Mouse (Mus musculus) heart, postnatal 0 days (tissue): ENCODE measurements at regions not wholly inside any gene's neighbourhood (a gene's known extent, or its start where the extent isn't known, plus 50 kb on each side); places are given as distances from the start of the nearest gene placed in this dataset.

Experiments
- ATAC-seq: fragments of 200-750 bp; cut with Nextera tagmentation; 2 replicates; pipeline ENCODE4 v1.8.0; 2017; ENCODE audit warnings: low read depth, moderate number of reproducible peaks, moderate library complexity; ENCODE audit not compliant: insufficient read depth
- DNase-seq: peaks from one replicate; pipeline ENCODE4 v3.0.0-alpha.2; 2016; ENCODE audit warnings: low spot score
- H3K27ac ChIP-seq: fragments of 300-500 bp; sonication (generic); 2 replicates; pipeline ENCODE4 v1.5.1; 2014; ENCODE audit warnings: low read depth, mild to moderate bottlenecking
- H3K27me3 ChIP-seq: fragments of 300-500 bp; sonication (generic); 2 replicates; pipeline ENCODE4 v1.6.1; 2014; ENCODE audit warnings: low read length, mixed read lengths; ENCODE audit not compliant: control insufficient read depth, insufficient read depth
- H3K36me3 ChIP-seq: fragments of 300-500 bp; sonication (generic); replicated peaks from 2 replicates; pipeline ENCODE4 v1.6.1; 2014; ENCODE audit warnings: low read length, mixed read lengths; ENCODE audit not compliant: control insufficient read depth, insufficient read depth
- H3K4me1 ChIP-seq: fragments of 300-500 bp; sonication (generic); 2 replicates; pipeline ENCODE4 v1.6.1; 2014; ENCODE audit warnings: antibody characterized with exemption; ENCODE audit not compliant: control insufficient read depth, insufficient read depth
- H3K4me2 ChIP-seq: fragments of 300-500 bp; sonication (generic); 2 replicates; pipeline ENCODE4 v1.6.1; 2014; ENCODE audit warnings: low read depth, mild to moderate bottlenecking, low read length, moderate library complexity
- H3K4me3 ChIP-seq: fragments of 300-500 bp; sonication (generic); 2 replicates; pipeline ENCODE4 v1.5.1; 2014; ENCODE audit warnings: low read depth, low read length
- H3K9ac ChIP-seq: fragments of 300-500 bp; sonication (generic); replicated peaks from 2 replicates; pipeline ENCODE4 v1.6.1; 2014; ENCODE audit warnings: low read depth, low read length, mixed read lengths
- H3K9me3 ChIP-seq: fragments of 300-500 bp; sonication (generic); replicated peaks from 2 replicates; pipeline ENCODE4 v1.6.1; 2016; ENCODE audit warnings: low read length; ENCODE audit not compliant: control insufficient read depth
- CTCF ChIP-seq: IDR thresholded peaks from 2 replicates; pipeline ENCODE4 v1.5.1; 2016; ENCODE audit warnings: antibody characterized with exemption, control low read depth, low read depth
- EP300 ChIP-seq: IDR thresholded peaks from 2 replicates; pipeline ENCODE4 v1.6.1; 2016; ENCODE audit warnings: antibody characterized with exemption, low read depth
- WGBS: fragments of 180-500 bp; shearing (Covaris S2); extraction: QIAGEN DNeasy Blood & Tissue Kit; methylation state at CpG from one replicate; pipeline ENCODE4 v1.1.7; 2014; 5-methylcytosine and 5-hydroxymethylcytosine counted together

GRCm38 (mm10) chr7:69820570-69820969 lies 546.0 kb downstream of the Nr2f2 start:
- no peaks in the 10 kb centered on the region for H3K4me1 ChIP-seq
- no peaks in the 10 kb centered on the region for H3K36me3 ChIP-seq
- H3K9me3 ChIP-seq = no peaks in the 10 kb centered on the region
- DNase-seq (no peak), ATAC-seq (no peak)
- H3K9ac ChIP-seq = no peak overlapping the region
- H3K27ac ChIP-seq = no peak overlapping the region
- WGBS = 63% methylated on average over 2 of the region's 2 CpGs
- H3K4me2 ChIP-seq = no peak overlapping the region
- TF ChIP-seq CTCF (no peak), EP300 (no peak)
- no peaks in the 10 kb centered on the region for H3K27me3 ChIP-seq
- no peak overlapping the region for H3K4me3 ChIP-seq

- no peaks in the 10 kb centered on the region for H3K9me3 ChIP-seq
- no peaks in the 10 kb centered on the region for H3K27me3 ChIP-seq
- H3K9ac ChIP-seq = no peak overlapping the region
- ATAC-seq (no peak), DNase-seq (no peak)
- no peaks in the 10 kb centered on the region for H3K36me3 ChIP-seq
- TF ChIP-seq EP300 (no peak), CTCF (no peak)
- no peak overlapping the region for H3K4me2 ChIP-seq
- H3K4me3 ChIP-seq = no peak overlapping the region
- no peak overlapping the region for H3K27ac ChIP-seq
- 71% methylated on average over 3 of the region's 3 CpGs for WGBS
- H3K4me1 ChIP-seq = no peaks in the 10 kb centered on the region
Observed at GRCm38 (mm10) chr7:69812301-69812700, 554.2 kb downstream of the Nr2f2 start.

GRCm38 (mm10) chr7:69810873-69811272 lies 555.7 kb downstream of the Nr2f2 start:
- no peaks in the 10 kb centered on the region for H3K36me3 ChIP-seq
- no peak overlapping the region for H3K9ac ChIP-seq
- DNase-seq = no peak
- no peak overlapping the region for H3K4me2 ChIP-seq
- H3K4me1 ChIP-seq = no peaks in the 10 kb centered on the region
- no peak for TF ChIP-seq EP300
- TF ChIP-seq CTCF = peak; percentile 35; the same call in 1 of the 2 replicates
- no peaks in the 10 kb centered on the region for H3K27me3 ChIP-seq
- H3K9me3 ChIP-seq = no peaks in the 10 kb centered on the region
- no peak overlapping the region for H3K4me3 ChIP-seq
- no peak overlapping the region for H3K27ac ChIP-seq
- WGBS = 20% methylated on average over 5 of the region's 5 CpGs
- no peak for ATAC-seq

GRCm38 (mm10) chr7:69807220-69807619 lies 559.3 kb downstream of the Nr2f2 start:
- TF ChIP-seq EP300 (no peak), CTCF (no peak)
- H3K4me2 ChIP-seq = 0 out of 2 replicates have a peak overlapping the region, but pooled peaks have one; percentile 13
- no peaks in the 10 kb centered on the region for H3K27me3 ChIP-seq
- no peak for DNase-seq
- H3K9me3 ChIP-seq = no peaks in the 10 kb centered on the region
- H3K4me3 ChIP-seq = no peak overlapping the region
- no peaks in the 10 kb centered on the region for H3K36me3 ChIP-seq
- no peaks in the 10 kb centered on the region for H3K4me1 ChIP-seq
- H3K27ac ChIP-seq = no peak overlapping the region
- H3K9ac ChIP-seq = no peak overlapping the region
- 35% methylated on average over 8 of the region's 8 CpGs for WGBS
- no peak for ATAC-seq

- ATAC-seq = no peak
- no peak overlapping the region for H3K4me3 ChIP-seq
- H3K4me1 ChIP-seq = no peaks in the 10 kb centered on the region
- no peak for TF ChIP-seq CTCF
- no peak for TF ChIP-seq EP300
- no peaks in the 10 kb centered on the region for H3K36me3 ChIP-seq
- H3K9me3 ChIP-seq = no peaks in the 10 kb centered on the region
- no peak overlapping the region for H3K4me2 ChIP-seq
- 61% methylated on average over 5 of the region's 5 CpGs for WGBS
- no peaks in the 10 kb centered on the region for H3K27me3 ChIP-seq
- DNase-seq = no peak
- H3K9ac ChIP-seq = no peak overlapping the region
- H3K27ac ChIP-seq = no peak overlapping the region
Observed at GRCm38 (mm10) chr7:69770980-69771348, 595.6 kb downstream of the Nr2f2 start.

GRCm38 (mm10) chr7:69770313-69770979 lies 596.1 kb downstream of the Nr2f2 start:
- no peak for ATAC-seq
- no peak for DNase-seq
- WGBS = 40% methylated on average over 22 of the region's 22 CpGs

More at GRCm38 (mm10) chr7:69770313-69770979, 596.1 kb downstream of the Nr2f2 start:
- H3K9ac ChIP-seq = no peak overlapping the region
- no peak overlapping the region for H3K27ac ChIP-seq
- no peaks in the 10 kb centered on the region for H3K4me1 ChIP-seq
- no peaks in the 10 kb centered on the region for H3K27me3 ChIP-seq
- no peaks in the 10 kb centered on the region for H3K36me3 ChIP-seq
- no peak for TF ChIP-seq EP300
- no peak for TF ChIP-seq CTCF
- H3K4me3 ChIP-seq = no peak overlapping the region
- no peaks in the 10 kb centered on the region for H3K9me3 ChIP-seq
- no peak overlapping the region for H3K4me2 ChIP-seq
